Mouse (Mus musculus): ENCODE data around the gene Lmf1. TPM values are rescaled to one million over a fixed set of nuclear protein-coding genes. Genes with fewer than 3 reads are reported as not detected.

Lmf1 gene
- polyA plus RNA-seq, 1 experiment from 2014 or later: 28.2 TPM

DNA sequence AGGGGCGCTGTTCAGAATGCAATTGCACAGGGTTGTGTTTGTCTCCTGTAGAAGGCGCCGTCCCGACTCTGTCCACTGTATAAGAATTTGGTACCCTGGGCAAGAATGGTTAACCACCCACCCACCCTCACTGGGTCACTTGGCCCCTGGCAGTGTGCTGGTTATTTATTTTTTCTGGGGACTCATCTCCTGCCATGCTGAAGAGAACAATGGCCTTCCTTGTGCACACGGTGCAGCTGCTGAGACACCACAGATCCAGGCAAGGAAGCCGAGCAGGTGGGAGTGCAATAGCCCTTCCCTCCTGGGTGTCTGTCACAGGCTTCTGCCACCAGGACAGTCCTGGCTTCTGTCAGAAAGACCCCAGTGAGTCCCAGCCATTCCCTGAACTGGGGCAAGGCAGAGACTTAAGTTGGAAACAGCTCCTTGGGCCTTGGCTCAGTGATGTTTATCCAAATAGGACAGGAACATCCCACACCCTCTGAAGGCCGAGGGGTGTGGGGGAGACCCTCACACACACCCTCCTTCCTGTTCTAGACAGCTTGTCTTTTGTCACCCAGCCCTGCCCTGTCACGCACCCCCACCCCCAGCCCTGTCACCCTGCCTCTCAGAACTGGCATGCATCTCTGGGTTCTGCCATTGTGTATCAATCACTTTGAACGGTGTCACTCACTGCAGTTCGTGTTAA, 30.1 kb downstream of the Lmf1 start:
- H3K27me3 ChIP-seq (replicated peaks; ENCODE audit: control insufficient read depth, insufficient read depth, low read length): no peaks in the 10 kb centered on the region
- no peaks in the 10 kb centered on the region for H3K36me3 ChIP-seq (ENCODE audit: control insufficient read depth, insufficient read depth, low read length)
- H3K9me3 ChIP-seq (ENCODE audit: control insufficient read depth, low read length): no peaks in the 10 kb centered on the region
- H3K4me3 ChIP-seq (ENCODE audit: low read length): no peak overlapping the region
- 43% methylated on average over 10 of the region's 10 CpGs for WGBS
- peaks cover 19% of the 10 kb centered on the region for H3K4me1 ChIP-seq (ENCODE audit: control insufficient read depth, insufficient read depth, low read depth, low read length)
- ATAC-seq: peak; percentile 48; the same call in 1 of the 2 replicates
- H3K4me2 ChIP-seq (ENCODE audit: low read length): no peak overlapping the region
- no peak overlapping the region for H3K9ac ChIP-seq (ENCODE audit: low read depth, low read length)
- H3K27ac ChIP-seq (ENCODE audit: low read depth, low read length): peak overlapping the region; percentile 12; the same call in 1 of the 2 replicates

DNA sequence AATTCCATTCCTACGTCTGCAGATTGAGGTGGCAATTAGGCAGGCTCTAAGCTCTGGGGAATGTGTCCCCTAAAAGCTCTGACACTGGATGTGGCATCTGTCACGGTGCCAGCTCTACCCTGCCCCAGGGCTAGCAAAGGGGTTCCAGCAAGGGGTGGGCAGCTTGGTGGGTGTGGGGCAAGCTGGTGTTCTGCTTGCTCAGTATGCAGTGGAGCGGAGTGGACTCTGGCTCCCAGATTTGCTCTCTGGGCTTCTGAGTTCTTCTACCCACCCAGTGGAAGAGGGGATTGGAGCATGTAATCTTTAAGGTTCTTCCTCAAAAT, 30.6 kb downstream of the Lmf1 start:
- no peak for ATAC-seq
- no peaks in the 10 kb centered on the region for H3K36me3 ChIP-seq (ENCODE audit: control insufficient read depth, insufficient read depth, low read length)
- no peaks in the 10 kb centered on the region for H3K9me3 ChIP-seq (ENCODE audit: control insufficient read depth, low read length)
- H3K9ac ChIP-seq (ENCODE audit: low read depth, low read length): no peak overlapping the region
- peaks cover 19% of the 10 kb centered on the region for H3K4me1 ChIP-seq (ENCODE audit: control insufficient read depth, insufficient read depth, low read depth, low read length)
- H3K4me3 ChIP-seq (ENCODE audit: low read length): no peak overlapping the region
- no peaks in the 10 kb centered on the region for H3K27me3 ChIP-seq (replicated peaks; ENCODE audit: control insufficient read depth, insufficient read depth, low read length)
- WGBS: 39% methylated on average over 3 of the region's 3 CpGs
- H3K27ac ChIP-seq (ENCODE audit: low read depth, low read length): peak overlapping the region; percentile 57
- H3K4me2 ChIP-seq (ENCODE audit: low read length): no peak overlapping the region

DNA sequence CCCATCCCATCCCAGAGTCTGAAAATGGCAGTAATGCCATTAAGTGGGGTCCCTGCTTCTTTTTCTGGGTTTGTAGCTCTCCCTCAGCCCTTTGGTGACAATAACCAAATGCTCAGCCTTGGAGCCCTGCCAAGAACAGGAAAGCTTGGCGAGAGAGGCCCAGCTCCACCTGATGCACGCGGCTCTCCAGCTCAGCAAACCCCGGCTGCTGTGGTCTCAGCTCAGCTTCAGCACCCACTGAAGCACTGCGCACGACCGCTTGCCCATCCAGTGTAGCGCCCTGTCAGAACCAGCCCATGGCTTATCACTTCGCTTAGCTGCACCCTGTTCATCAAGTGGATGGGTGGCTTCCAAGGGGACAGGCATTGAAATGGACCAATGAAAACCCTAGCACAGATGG, 31.3 kb downstream of the Lmf1 start:
- H3K4me1 ChIP-seq (ENCODE audit: control insufficient read depth, insufficient read depth, low read depth, low read length): peaks cover 19% of the 10 kb centered on the region
- no peaks in the 10 kb centered on the region for H3K36me3 ChIP-seq (ENCODE audit: control insufficient read depth, insufficient read depth, low read length)
- no peaks in the 10 kb centered on the region for H3K9me3 ChIP-seq (ENCODE audit: control insufficient read depth, low read length)
- H3K9ac ChIP-seq (ENCODE audit: low read depth, low read length): peak overlapping the region; percentile 31; the same call in 1 of the 2 replicates
- ATAC-seq: peak; percentile 52; the same call in 1 of the 2 replicates
- peak overlapping the region; percentile 57 for H3K27ac ChIP-seq (ENCODE audit: low read depth, low read length)
- H3K4me2 ChIP-seq (ENCODE audit: low read length): peak overlapping the region; percentile 10; the same call in 1 of the 2 replicates
- WGBS: 44% methylated on average over 9 of the region's 9 CpGs
- no peaks in the 10 kb centered on the region for H3K27me3 ChIP-seq (replicated peaks; ENCODE audit: control insufficient read depth, insufficient read depth, low read length)
- H3K4me3 ChIP-seq (ENCODE audit: low read length): no peak overlapping the region

DNA sequence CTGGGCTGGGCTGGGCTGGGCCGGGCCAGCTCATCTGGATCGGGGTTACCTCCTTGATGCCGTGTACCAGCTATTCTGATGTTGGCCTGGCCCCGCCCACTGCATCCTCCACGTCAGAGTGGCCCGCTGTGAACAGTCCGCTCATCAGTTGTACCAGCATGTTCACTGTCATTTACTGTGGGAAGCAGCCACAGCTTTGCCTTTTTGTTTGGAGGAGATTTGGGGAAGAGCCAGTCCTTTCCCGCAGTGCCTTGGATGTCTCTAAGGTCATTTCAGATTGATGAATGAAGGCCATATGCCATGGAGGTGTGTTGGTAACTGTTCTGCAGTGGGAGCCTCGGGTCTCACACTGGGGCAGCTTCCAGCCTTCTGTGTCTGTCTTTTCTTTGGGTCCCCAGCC, 33.7 kb downstream of the Lmf1 start:
- Histone ChIP-seq H3K9ac (ENCODE audit: low read depth, low read length) (no peak overlapping the region), H3K27me3 (replicated peaks; ENCODE audit: control insufficient read depth, insufficient read depth, low read length) (no peaks in the 10 kb centered on the region), H3K36me3 (ENCODE audit: control insufficient read depth, insufficient read depth, low read length) (0 out of 2 replicates have a peak, but pooled peaks cover 3% of the 10 kb centered on the region), H3K9me3 (ENCODE audit: control insufficient read depth, low read length) (no peaks in the 10 kb centered on the region), H3K4me2 (ENCODE audit: low read length) (no peak overlapping the region), H3K27ac (ENCODE audit: low read depth, low read length) (no peak overlapping the region), H3K4me3 (ENCODE audit: low read length) (no peak overlapping the region), H3K4me1 (ENCODE audit: control insufficient read depth, insufficient read depth, low read depth, low read length) (peaks cover 19% of the 10 kb centered on the region)
- whole genome bisulfite sequencing: 74% methylated on average over 9 of the region's 9 CpGs
- ATAC-seq: no peak

DNA sequence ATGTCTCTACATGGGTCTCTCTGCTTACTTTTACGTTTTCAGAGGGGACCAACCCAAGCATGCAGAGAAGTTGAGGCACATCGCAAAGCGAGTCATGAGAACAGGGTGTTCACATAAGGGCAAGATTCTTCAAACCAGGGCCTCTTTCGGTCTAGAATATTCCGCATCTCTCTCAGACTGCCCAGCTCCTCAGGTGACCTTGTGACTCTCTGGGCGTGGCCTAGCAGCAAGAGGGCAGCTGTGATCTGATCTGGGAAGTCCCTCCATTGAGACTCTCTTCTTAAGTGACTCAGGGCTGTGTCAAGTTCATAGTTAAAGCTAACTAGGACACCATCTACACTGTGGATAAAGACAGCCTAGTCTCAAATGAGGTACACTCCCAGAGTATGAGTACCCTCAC, 34.4 kb downstream of the Lmf1 start:
- 97% methylated on average over 6 of the region's 6 CpGs for WGBS
- no peak for ATAC-seq
- H3K36me3 ChIP-seq (ENCODE audit: control insufficient read depth, insufficient read depth, low read length): 0 out of 2 replicates have a peak, but pooled peaks cover 3% of the 10 kb centered on the region
- no peak overlapping the region for H3K4me3 ChIP-seq (ENCODE audit: low read length)
- H3K4me1 ChIP-seq (ENCODE audit: control insufficient read depth, insufficient read depth, low read depth, low read length): peaks cover 24% of the 10 kb centered on the region
- H3K27me3 ChIP-seq (replicated peaks; ENCODE audit: control insufficient read depth, insufficient read depth, low read length): no peaks in the 10 kb centered on the region
- H3K9me3 ChIP-seq (ENCODE audit: control insufficient read depth, low read length): no peaks in the 10 kb centered on the region
- no peak overlapping the region for H3K27ac ChIP-seq (ENCODE audit: low read depth, low read length)
- H3K4me2 ChIP-seq (ENCODE audit: low read length): no peak overlapping the region
- no peak overlapping the region for H3K9ac ChIP-seq (ENCODE audit: low read depth, low read length)

DNA sequence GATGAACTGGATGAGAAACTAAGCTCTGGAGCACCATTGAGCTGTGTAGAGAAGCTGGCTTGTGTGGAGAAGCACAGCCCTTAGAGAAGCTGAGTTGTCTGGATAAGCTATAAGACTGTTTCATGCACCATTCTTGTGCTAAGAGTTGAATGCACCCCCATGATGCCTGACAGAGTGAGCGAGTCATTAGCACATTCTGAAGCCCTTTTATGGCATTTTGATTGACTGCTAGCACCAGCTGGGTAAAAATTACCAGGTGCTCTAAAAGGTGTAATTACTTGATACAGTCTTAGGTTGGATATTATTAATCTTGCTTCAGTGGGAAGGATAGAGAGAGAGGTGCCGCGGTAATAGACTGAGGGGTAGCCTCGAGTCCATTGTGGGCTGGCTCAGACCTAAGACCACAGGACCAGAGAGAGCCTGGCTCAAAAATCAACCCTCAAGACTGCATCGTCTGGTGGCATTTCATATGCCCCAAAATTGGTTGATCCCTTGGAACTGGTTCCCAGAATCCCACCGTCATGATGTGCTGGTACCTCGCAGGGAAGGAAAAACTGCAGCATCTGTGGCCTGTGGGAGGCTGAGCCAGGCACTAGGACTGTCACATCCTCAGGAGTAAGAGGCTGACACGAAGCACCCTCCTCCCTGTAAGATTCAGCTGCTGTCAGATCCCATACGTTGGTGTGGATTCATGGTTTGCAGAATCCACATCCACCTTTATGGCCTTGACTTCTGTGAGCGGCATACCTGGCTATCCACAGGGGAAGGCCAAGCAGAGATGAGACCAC, 36.0 kb downstream of the Lmf1 start:
- H3K4me2 ChIP-seq (ENCODE audit: low read length): no peak overlapping the region
- 90% methylated on average over 10 of the region's 10 CpGs for WGBS
- no peak overlapping the region for H3K4me3 ChIP-seq (ENCODE audit: low read length)
- no peak for ATAC-seq
- H3K27me3 ChIP-seq (replicated peaks; ENCODE audit: control insufficient read depth, insufficient read depth, low read length): no peaks in the 10 kb centered on the region
- no peak overlapping the region for H3K27ac ChIP-seq (ENCODE audit: low read depth, low read length)
- 0 out of 2 replicates have a peak, but pooled peaks cover 3% of the 10 kb centered on the region for H3K36me3 ChIP-seq (ENCODE audit: control insufficient read depth, insufficient read depth, low read length)
- no peaks in the 10 kb centered on the region for H3K9me3 ChIP-seq (ENCODE audit: control insufficient read depth, low read length)
- peaks cover 15% of the 10 kb centered on the region for H3K4me1 ChIP-seq (ENCODE audit: control insufficient read depth, insufficient read depth, low read depth, low read length)
- no peak overlapping the region for H3K9ac ChIP-seq (ENCODE audit: low read depth, low read length)

DNA sequence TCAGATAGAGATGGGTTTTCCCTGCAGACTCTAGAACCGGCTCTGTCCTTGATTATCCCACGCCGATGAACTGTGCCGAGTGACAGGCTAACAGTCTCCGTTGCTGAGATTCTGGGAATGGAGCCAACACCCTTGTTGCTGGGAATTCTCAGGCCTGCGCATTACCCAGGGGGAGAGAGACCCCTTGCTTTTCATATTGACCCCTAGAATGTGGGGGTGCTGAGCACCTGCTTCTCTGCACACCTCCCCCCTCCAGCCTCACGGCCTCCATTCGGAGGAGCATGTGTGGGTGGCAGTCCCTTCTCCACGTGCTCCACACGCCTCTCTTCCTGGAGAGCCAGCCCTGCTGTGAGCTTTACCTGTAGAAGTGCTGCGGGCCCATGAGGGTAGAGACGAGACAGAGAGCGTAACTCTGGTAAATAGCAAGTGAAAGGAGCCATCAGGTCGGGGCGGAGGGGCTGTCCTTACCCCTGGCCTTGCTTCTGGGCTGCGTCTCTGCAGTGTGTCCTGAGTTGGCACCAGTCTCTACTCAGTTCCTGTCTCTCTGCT, 39.7 kb downstream of the Lmf1 start:
- Histone ChIP-seq H3K27me3 (replicated peaks; ENCODE audit: control insufficient read depth, insufficient read depth, low read length) (no peaks in the 10 kb centered on the region), H3K9ac (ENCODE audit: low read depth, low read length) (peak overlapping the region; percentile 50), H3K36me3 (ENCODE audit: control insufficient read depth, insufficient read depth, low read length) (0 out of 2 replicates have a peak, but pooled peaks cover 3% of the 10 kb centered on the region), H3K9me3 (ENCODE audit: control insufficient read depth, low read length) (no peaks in the 10 kb centered on the region), H3K27ac (ENCODE audit: low read depth, low read length) (peak overlapping the region; percentile 64), H3K4me1 (ENCODE audit: control insufficient read depth, insufficient read depth, low read depth, low read length) (peaks cover 10% of the 10 kb centered on the region), H3K4me2 (ENCODE audit: low read length) (peak overlapping the region; percentile 37; the same call in 1 of the 2 replicates), H3K4me3 (ENCODE audit: low read length) (no peak overlapping the region)
- peak; percentile 85 for ATAC-seq
- WGBS: 25% methylated on average over 16 of the region's 16 CpGs

DNA sequence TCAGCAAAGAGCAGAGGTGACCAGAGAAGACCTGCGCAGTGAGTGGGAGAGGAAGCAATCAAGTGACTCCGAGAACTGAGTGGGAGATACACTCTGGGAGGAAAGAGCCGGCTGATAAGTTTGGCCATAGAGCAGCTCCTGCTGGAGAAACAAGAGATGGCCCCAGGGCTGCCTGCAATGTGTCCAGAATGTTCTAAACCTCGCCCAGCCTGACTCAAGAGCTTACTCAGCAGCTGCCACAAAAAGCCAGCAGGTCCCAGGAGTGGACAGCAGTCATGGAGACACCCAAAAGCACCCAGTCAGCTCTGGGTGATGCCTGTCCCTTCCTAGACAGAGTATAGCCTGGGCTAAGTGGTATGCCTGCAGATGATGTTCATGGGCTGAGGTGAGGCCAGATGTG, 44.6 kb downstream of the Lmf1 start:
- WGBS: 95% methylated on average over 4 of the region's 4 CpGs
- Histone ChIP-seq H3K27ac (ENCODE audit: low read depth, low read length) (no peak overlapping the region), H3K4me2 (ENCODE audit: low read length) (no peak overlapping the region), H3K4me3 (ENCODE audit: low read length) (no peak overlapping the region), H3K9ac (ENCODE audit: low read depth, low read length) (no peak overlapping the region), H3K4me1 (ENCODE audit: control insufficient read depth, insufficient read depth, low read depth, low read length) (peaks cover 4% of the 10 kb centered on the region), H3K27me3 (replicated peaks; ENCODE audit: control insufficient read depth, insufficient read depth, low read length) (no peaks in the 10 kb centered on the region), H3K9me3 (ENCODE audit: control insufficient read depth, low read length) (no peaks in the 10 kb centered on the region), H3K36me3 (ENCODE audit: control insufficient read depth, insufficient read depth, low read length) (no peaks in the 10 kb centered on the region)
- no peak for ATAC-seq

DNA sequence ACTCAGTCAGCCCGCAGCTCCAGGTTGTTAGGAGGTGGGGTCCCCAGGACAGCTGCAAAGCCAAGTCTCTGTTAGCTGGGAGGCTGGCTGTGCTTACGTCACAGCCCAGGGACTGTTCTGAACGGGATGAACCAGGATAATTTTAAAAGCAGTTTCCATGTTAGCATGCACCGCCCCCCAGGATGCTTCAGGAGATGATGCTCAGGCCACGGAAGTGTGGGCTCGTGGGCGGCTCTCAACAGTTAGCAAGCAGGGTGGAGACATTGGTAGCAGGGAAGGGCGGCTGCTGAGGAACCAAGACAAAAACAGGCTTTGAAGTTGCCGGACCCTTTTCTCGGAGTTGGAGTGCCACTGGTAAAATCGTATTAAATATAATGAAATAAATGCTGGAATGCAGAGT, 45.0 kb downstream of the Lmf1 start:
- Histone ChIP-seq H3K36me3 (ENCODE audit: control insufficient read depth, insufficient read depth, low read length) (no peaks in the 10 kb centered on the region), H3K27me3 (replicated peaks; ENCODE audit: control insufficient read depth, insufficient read depth, low read length) (no peaks in the 10 kb centered on the region), H3K27ac (ENCODE audit: low read depth, low read length) (no peak overlapping the region), H3K4me1 (ENCODE audit: control insufficient read depth, insufficient read depth, low read depth, low read length) (no peaks in the 10 kb centered on the region; the same call in 1 of the 2 replicates), H3K9ac (ENCODE audit: low read depth, low read length) (no peak overlapping the region), H3K9me3 (ENCODE audit: control insufficient read depth, low read length) (no peaks in the 10 kb centered on the region), H3K4me2 (ENCODE audit: low read length) (no peak overlapping the region), H3K4me3 (ENCODE audit: low read length) (no peak overlapping the region)
- 40% methylated on average over 11 of the region's 11 CpGs for WGBS
- ATAC-seq: no peak

All from hindbrain, embryonic 16.5 days (tissue).